Mouse (Mus musculus): ENCODE measurements around the gene Gm17332.
"Not testable (repeated sequence)": the region's sequence is repeated elsewhere in the genome, so short reads cannot be mapped to it uniquely, and the experiment has no call there.

Gene Gm17332

GRCm38 (mm10) chr11:31182362-31182761 lies at the start of gene Gm17332:
Gene Gm17332, minus strand, starts transcription at chr11:31182462.
- no peak for DNase-seq (ENCODE audit: extremely low read depth, low read depth)

GRCm38 (mm10) chr11:31229966-31230365 lies 47.7 kb upstream of the Gm17332 start:
- DNase-seq (ENCODE audit: extremely low read depth, low read depth): peak; percentile 39

- DNase-seq (ENCODE audit: extremely low read depth, low read depth): no peak
These were observed 43.1 kb upstream of the Gm17332 start for GRCm38 (mm10) chr11:31225359-31225758.

GRCm38 (mm10) chr11:31218009-31218408 lies 35.7 kb upstream of the Gm17332 start:
- DNase-seq (ENCODE audit: extremely low read depth, low read depth): no peak

DNA sequence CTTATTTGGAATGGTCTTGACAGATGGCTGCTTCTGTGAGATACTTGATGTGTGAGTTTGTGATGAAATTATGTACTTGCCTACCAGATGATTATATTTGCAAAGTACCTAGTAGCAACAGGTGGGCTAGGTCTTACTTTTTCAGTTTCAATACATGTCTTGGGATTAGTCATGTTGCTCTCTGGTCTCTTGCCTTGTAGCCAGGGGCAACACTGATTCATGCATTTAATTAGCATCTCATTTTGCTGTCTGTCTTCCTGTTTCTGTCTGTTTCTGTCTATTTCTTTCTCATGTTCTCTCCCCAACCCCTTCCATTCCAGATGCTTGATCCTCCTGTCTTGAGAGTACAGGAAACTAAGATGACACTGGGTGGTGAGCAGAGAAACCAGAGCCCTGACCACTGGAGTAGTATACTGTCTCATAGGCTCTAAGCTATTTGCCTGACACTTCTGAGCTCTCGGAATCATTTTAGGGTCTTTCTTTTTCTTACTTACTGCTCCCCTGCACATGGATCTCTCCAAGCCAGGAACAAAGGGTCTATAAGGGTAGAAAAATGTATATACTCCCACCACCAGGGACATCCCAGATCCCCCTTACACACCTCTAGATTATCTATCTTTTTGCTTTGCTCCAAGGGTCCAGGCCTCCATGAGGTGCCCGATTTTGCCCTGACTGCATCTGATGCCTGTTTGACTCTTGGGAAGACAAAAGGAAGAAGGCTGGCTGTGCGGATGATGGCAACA lies 13.5 kb upstream of the Gm17332 start:
- DNase-seq (ENCODE audit: extremely low read depth, low read depth): no peak

DNA sequence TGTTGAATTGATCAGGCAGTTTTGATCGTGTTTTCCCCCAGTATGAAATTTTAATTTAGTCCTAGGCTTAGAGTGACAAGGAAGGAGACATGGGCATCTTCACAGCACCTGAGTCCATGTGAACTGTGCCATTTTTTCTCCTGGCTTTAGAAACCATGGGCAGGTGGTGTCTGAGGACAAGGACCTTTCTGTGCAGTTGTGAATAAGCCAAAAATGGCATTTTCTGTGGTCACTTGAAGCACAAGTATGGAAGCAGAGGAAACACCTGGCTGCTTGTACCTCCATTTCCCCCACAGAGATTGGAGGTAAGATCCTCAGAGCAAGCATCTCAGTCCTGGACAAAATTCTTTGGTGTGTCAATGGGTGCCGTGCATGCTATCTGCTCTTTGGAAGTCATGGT lies 12.5 kb upstream of the Gm17332 start:
- DNase-seq (ENCODE audit: extremely low read depth, low read depth): no peak

GRCm38 (mm10) chr11:31170052-31170646 lies 12.1 kb downstream of the Gm17332 start:
- peak; percentile 49 for DNase-seq (ENCODE audit: extremely low read depth, low read depth)

GRCm38 (mm10) chr11:31169161-31170051 lies 12.9 kb downstream of the Gm17332 start:
- no peak for DNase-seq (ENCODE audit: extremely low read depth, low read depth)

DNA sequence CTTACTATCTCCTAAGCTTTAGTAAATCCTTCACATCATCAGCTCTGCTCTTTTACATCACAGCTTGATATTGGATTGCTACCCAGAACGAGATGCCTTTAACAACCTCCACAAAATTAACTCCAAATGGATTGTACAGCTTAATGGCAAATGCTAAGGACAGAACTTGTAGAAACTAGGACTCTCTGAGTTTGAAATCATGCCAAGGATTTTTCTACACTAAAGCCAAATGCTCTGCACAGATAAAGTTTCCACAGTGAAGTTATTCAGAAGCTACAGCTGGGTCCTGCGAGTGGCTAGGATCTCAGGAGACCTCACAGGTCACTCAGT lies 13.5 kb downstream of the Gm17332 start:
- DNase-seq (ENCODE audit: extremely low read depth, low read depth): no peak

DNA sequence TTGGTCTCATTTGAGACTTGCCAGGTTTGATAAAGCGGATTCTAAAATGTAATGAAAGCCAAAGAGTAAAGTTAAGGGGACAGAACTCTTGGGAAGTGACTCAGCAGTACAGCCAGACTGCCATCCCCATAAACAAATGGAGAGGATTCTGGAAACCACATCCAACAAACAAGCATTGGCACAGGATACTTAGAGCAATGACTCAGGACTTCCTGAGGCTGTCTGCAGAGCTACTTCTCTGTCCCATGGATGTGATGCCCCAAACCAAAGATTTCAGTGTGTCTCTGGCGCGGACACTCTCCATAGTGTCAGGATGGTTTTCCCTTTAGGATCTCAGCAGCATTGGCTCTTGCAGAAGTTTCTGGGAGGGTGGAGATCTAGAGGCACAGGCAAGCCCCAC lies 25.2 kb downstream of the Gm17332 start:
- no peak for DNase-seq (ENCODE audit: extremely low read depth, low read depth)

DNA sequence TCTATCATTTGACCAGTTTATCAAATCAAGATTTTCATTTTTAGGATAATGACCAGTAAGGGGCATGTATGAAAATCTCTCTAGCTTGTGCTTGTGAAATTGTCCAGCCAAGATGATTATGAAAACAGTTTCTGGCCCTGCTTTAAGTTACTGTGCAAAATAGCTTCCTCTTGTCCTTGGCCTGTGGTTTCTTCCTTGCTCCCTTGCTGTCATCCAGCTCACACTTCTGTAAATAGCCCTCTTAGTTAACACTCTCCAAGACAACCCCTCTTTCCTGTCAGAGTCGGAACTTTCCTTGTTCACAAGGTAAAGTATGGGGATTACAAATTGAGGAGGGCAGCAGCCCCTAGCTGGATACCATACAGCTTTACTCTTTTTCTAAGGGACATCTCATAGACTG lies 43.9 kb downstream of the Gm17332 start:
- DNase-seq (ENCODE audit: extremely low read depth, low read depth): not testable (repeated sequence)

GRCm38 (mm10) chr11:31134824-31135223 lies 47.4 kb downstream of the Gm17332 start:
- not testable (repeated sequence) for DNase-seq (ENCODE audit: extremely low read depth, low read depth)

DNA sequence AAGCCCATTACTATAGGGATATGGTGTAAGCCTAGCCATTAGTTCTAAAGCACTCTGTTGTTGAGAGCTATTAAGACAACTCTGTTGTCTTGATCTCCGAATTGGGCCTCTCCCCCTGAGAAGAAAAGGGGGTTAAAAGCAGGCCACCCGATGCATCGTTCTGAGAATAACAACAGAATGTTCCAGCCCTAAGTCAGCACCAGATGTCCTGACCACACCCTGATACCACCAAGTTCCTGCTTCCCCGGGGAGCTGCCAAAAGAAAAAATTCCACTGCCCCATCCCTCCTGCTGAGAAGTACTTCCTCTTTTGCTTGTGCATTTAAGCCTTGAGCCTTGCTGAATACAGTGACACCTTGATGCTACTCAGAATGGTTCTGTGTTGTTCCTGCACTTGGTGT lies 48.5 kb downstream of the Gm17332 start:
- not testable (repeated sequence) for DNase-seq (ENCODE audit: extremely low read depth, low read depth)

All from MEL-GATA-1-ER (cell line).